In the genomic region with DNA sequence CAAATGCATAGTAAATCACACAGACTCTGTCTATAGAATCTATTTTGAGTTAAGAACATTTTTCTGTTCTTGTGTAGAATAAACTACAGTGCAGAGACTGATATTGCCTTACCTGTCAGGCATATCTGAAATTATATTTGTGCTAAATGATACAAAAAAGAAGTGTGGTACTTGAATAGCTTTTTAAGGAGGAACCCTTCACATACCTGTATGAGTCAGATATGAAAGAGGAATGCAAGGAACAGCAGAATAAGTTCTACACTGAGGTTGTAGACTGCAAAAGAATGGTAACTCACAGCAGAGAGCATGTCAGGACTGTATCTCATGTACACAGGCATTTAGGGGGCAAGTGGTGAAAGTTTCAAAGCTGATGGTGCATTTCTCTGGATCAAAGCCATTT, we compare ENCODE assay signal across 35 mouse cellular contexts.
"Had no signal": no experiment of that assay in that cellular context is flagged by ENCODE, and none has a peak within 500 bp of the region (broad histone marks: within the 10 kb centered on the region; RNA-seq: fewer than 3 reads in every experiment).

No protein-coding gene starts in this region.

- DNase-seq: heart, adult 2 months; heart, postnatal 10 days; heart, postnatal 14 days; heart, postnatal 36 days; heart, postnatal 4 days; kidney, adult 11 months; kidney, adult 18-20 months; kidney, adult 2 months; kidney, adult 8-10 months; kidney, adult 9 months; kidney, postnatal 10 days; kidney, postnatal 14 days; kidney, postnatal 25 days; kidney, postnatal 36 days; kidney, postnatal 4 days; layer of hippocampus, adult 9-11 months had no signal

- H3K4me2 ChIP-seq: heart, embryonic 11.5 days; heart, embryonic 12.5 days; heart, embryonic 13.5 days; heart, embryonic 15.5 days; hindbrain, embryonic 12.5 days; hindbrain, embryonic 13.5 days; hindbrain, embryonic 14.5 days; hindbrain, embryonic 15.5 days; intestine, embryonic 15.5 days; kidney, embryonic 15.5 days had no signal

- H3K4me3 ChIP-seq: heart, adult 2 months; heart, embryonic 10.5 days; heart, embryonic 12.5 days; heart, embryonic 13.5 days; heart, embryonic 15.5 days; hindbrain, embryonic 10.5 days; hindbrain, embryonic 12.5 days; hindbrain, embryonic 13.5 days; hindbrain, embryonic 15.5 days; intestine, embryonic 15.5 days; kidney, embryonic 15.5 days; layer of hippocampus, adult 2 months had no signal

- H3K4me1 ChIP-seq: heart, embryonic 10.5 days; heart, embryonic 12.5 days; heart, embryonic 13.5 days; heart, embryonic 15.5 days; hindbrain, embryonic 10.5 days; hindbrain, embryonic 12.5 days; hindbrain, embryonic 13.5 days; hindbrain, embryonic 15.5 days; intestine, embryonic 15.5 days; kidney, embryonic 15.5 days had no signal

- H3K27me3 ChIP-seq: heart, embryonic 12.5 days; heart, embryonic 13.5 days; heart, embryonic 15.5 days; hindbrain, embryonic 12.5 days; hindbrain, embryonic 13.5 days; hindbrain, embryonic 15.5 days; intestine, embryonic 15.5 days; kidney, embryonic 15.5 days had no signal

- ATAC-seq: hindbrain, embryonic 16.5 days; hindbrain, postnatal 0 days; inflammation-experienced regulatory T-cells, adult 6 months; intestine, embryonic 15.5 days; intestine, embryonic 16.5 days; intestine, postnatal 0 days had no signal

- H3K9ac ChIP-seq: heart, embryonic 12.5 days; heart, embryonic 13.5 days; heart, embryonic 15.5 days; hindbrain, embryonic 12.5 days; hindbrain, embryonic 13.5 days; hindbrain, embryonic 14.5 days; hindbrain, embryonic 15.5 days; intestine, embryonic 15.5 days; kidney, embryonic 15.5 days had no signal

- H3K27ac ChIP-seq: heart, adult 2 months; heart, embryonic 10.5 days; heart, embryonic 13.5 days; heart, embryonic 15.5 days; hindbrain, embryonic 10.5 days; hindbrain, embryonic 12.5 days; hindbrain, embryonic 13.5 days; hindbrain, embryonic 14.5 days; hindbrain, embryonic 15.5 days; hindbrain, postnatal 0 days; intestine, embryonic 15.5 days; kidney, embryonic 15.5 days; kidney, postnatal 0 days; layer of hippocampus, adult 2 months had no signal

- H3K9me3 ChIP-seq: heart, embryonic 10.5 days; heart, embryonic 12.5 days; heart, embryonic 13.5 days; heart, embryonic 15.5 days; hindbrain, embryonic 10.5 days; hindbrain, embryonic 12.5 days; hindbrain, embryonic 13.5 days; hindbrain, embryonic 15.5 days; intestine, embryonic 15.5 days; kidney, embryonic 15.5 days had no signal

- H3K36me3 ChIP-seq: heart, embryonic 10.5 days; heart, embryonic 12.5 days; heart, embryonic 13.5 days; heart, embryonic 15.5 days; hindbrain, embryonic 10.5 days; hindbrain, embryonic 12.5 days; hindbrain, embryonic 13.5 days; hindbrain, embryonic 15.5 days; intestine, embryonic 15.5 days; kidney, embryonic 15.5 days had no signal
